Mouse (Mus musculus): Measurements from ENCODE around the gene Spin2c.

Gene Spin2c

DNA sequence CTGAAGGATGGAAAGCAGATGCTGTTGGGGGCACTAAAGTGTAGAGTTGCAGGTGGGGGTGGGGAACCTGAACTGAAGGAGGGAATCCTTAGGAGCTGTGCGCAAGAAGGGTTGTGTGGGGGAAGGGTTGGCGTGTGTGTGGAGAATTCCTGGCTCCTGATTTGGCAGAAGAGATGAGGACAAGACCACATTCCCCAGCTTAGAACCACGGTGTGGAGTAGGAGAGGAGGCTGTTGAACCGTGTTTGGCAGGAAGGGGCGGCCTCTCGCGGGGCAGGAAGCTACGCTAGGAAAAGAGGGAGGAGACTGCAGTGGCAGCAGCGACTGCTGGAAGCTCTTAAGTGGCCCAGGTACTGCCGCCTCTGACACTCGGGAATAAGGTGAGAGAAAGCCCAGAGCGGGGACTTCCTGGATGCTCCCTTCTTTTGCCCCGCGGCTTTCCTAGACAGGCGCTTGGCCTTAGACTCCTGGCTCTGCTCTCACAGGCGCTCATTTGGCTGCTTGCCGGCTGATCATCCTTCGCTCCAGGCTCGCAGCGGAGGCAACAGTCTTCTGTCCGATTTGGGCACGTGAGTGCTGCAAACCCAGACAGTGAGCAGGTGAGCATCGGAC, at the start of gene Spin2c:
Gene Spin2c, plus strand, starts transcription at position 275 of the 611 bp plus-strand sequence.
- peak; percentile 14 to 24 for DNase-seq (ENCODE audit: low read depth in 2 of 2, low spot score in 2 of 2)

- DNase-seq (ENCODE audit: low read depth in 2 of 2, low spot score in 2 of 2) = no peak
Measured at GRCm38 (mm10) chrX:153832606-153833005, 581 bp downstream of the Spin2c start.

All from CD8-positive naive resting alpha-beta T cell, adult 2 months (primary cell).